Mouse (Mus musculus): ENCODE results near the gene Ylpm1. TPM values are rescaled to one million over a fixed set of nuclear protein-coding genes. Genes with fewer than 3 reads are reported as not detected.

Ylpm1 gene
- polyA plus RNA-seq, 1 experiment from 2014 or later, result 36.8 TPM

DNA sequence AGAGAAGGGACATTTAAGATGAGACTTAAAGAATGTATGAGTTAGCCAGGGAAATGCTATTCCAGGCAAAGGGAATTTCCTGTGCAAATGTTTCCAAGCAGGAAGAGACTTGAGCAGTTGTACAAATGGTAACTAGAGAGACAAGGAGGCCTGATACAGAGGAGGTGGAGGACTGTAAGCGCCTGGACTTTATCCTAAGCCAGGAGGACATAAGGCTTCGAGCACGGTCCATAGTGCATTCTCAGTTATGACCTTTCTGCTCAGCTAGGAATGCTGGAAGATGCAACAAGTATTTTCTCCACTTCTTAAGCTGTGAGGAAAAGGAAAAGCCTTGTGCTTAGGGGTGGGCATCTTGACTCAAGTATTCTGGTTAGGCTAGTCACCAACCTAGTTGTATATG lies 117.2 kb downstream of the Ylpm1 start:
- Histone ChIP-seq H3K9me3 (no peaks in the 10 kb centered on the region), H3K4me1 (replicated peaks) (peaks cover 34% of the 10 kb centered on the region), H3K4me2 (no peak overlapping the region), H3K36me3 (peaks cover 24% of the 10 kb centered on the region), H3K27me3 (no peaks in the 10 kb centered on the region), H3K4me3 (no peak overlapping the region), H3K9ac (no peak overlapping the region), H3K27ac (replicated peaks) (no peak overlapping the region)
- 94% methylated on average over 3 of the region's 3 CpGs for WGBS
- ATAC-seq (ENCODE audit: low read depth), result no peak

GRCm38 (mm10) chr12:85113917-85114316 lies 117.8 kb downstream of the Ylpm1 start:
- ATAC-seq (ENCODE audit: low read depth), result no peak
- 94% methylated on average over 3 of the region's 3 CpGs for WGBS
- Histone ChIP-seq H3K27ac (replicated peaks) (no peak overlapping the region), H3K9me3 (no peaks in the 10 kb centered on the region), H3K4me3 (no peak overlapping the region), H3K9ac (no peak overlapping the region), H3K27me3 (no peaks in the 10 kb centered on the region), H3K4me2 (no peak overlapping the region), H3K36me3 (peaks cover 29% of the 10 kb centered on the region), H3K4me1 (replicated peaks) (peaks cover 34% of the 10 kb centered on the region)

- no peak overlapping the region for H3K4me3 ChIP-seq
- H3K9me3 ChIP-seq, result no peaks in the 10 kb centered on the region
Measured at GRCm38 (mm10) chr12:85115678-85116077, 119.6 kb downstream of the Ylpm1 start.

More at GRCm38 (mm10) chr12:85115678-85116077, 119.6 kb downstream of the Ylpm1 start:
- Histone ChIP-seq H3K4me1 (replicated peaks) (peaks cover 24% of the 10 kb centered on the region), H3K36me3 (peaks cover 46% of the 10 kb centered on the region), H3K9ac (no peak overlapping the region), H3K27me3 (no peaks in the 10 kb centered on the region), H3K27ac (replicated peaks) (no peak overlapping the region), H3K4me2 (no peak overlapping the region)
- 90% methylated on average over 7 of the region's 7 CpGs for WGBS
- no peak for ATAC-seq (ENCODE audit: low read depth)

Other genes starting within 250 kb of the Ylpm1 start
- 74.9 and 77.8 TPM in 2 replicates for gene Npc2, start 223.2 kb upstream of the Ylpm1 start, polyA plus RNA-seq (2015; fragmentation: Nextera tagmentation; extraction: Ambion mirVana)
- gene Isca2, start 223.1 kb upstream of the Ylpm1 start, polyA plus RNA-seq (2015; fragmentation: Nextera tagmentation; extraction: Ambion mirVana), result 148 and 154 TPM in 2 replicates
- 0.08 and 0.21 TPM in 2 replicates for gene Ltbp2, start 119.8 kb upstream of the Ylpm1 start, polyA plus RNA-seq (2015; fragmentation: Nextera tagmentation; extraction: Ambion mirVana)
- gene Fcf1, start 25.4 kb upstream of the Ylpm1 start, polyA plus RNA-seq (2015; fragmentation: Nextera tagmentation; extraction: Ambion mirVana), result 118 and 129 TPM in 2 replicates
- gene Arel1, start 25.4 kb upstream of the Ylpm1 start, polyA plus RNA-seq (2015; fragmentation: Nextera tagmentation; extraction: Ambion mirVana), result 26.2 and 28.5 TPM in 2 replicates
- gene Prox2, start 114.4 kb downstream of the Ylpm1 start, polyA plus RNA-seq (2015; fragmentation: Nextera tagmentation; extraction: Ambion mirVana), result 3.9 and 5.4 TPM in 2 replicates
- 108 and 116 TPM in 2 replicates for gene Dlst, start 114.5 kb downstream of the Ylpm1 start, polyA plus RNA-seq (2015; fragmentation: Nextera tagmentation; extraction: Ambion mirVana)
- 24.0 and 28.7 TPM in 2 replicates for gene Rps6kl1, start 154.9 kb downstream of the Ylpm1 start, polyA plus RNA-seq (2015; fragmentation: Nextera tagmentation; extraction: Ambion mirVana)
- gene Pgf, start 181.5 kb downstream of the Ylpm1 start, polyA plus RNA-seq (2015; fragmentation: Nextera tagmentation; extraction: Ambion mirVana), result 11.6 and 12.6 TPM in 2 replicates
- 85.5 and 85.6 TPM in 2 replicates for gene Eif2b2, start 223.2 kb downstream of the Ylpm1 start, polyA plus RNA-seq (2015; fragmentation: Nextera tagmentation; extraction: Ambion mirVana)

All from neural tube, embryonic 13.5 days (tissue).